Mouse (Mus musculus) cerebral cortex, adult 2 months (tissue): Measurements from ENCODE around the gene Cmtm6.

Experiments used
- WGBS: fragments of 180-500 bp; shearing (Covaris S2); methylation state at CpG from one replicate; pipeline ENCODE4 v1.1.7; 2018; 5-methylcytosine and 5-hydroxymethylcytosine counted together

The Cmtm6 gene

GRCm38 (mm10) chr9:114729911-114730805, 758 bp upstream of the Cmtm6 start:
- 39% methylated on average over 29 of the region's 30 CpGs for WGBS

GRCm38 (mm10) chr9:114731871-114732682, 1.2 kb downstream of the Cmtm6 start:
- 47% methylated on average over 12 of the region's 12 CpGs for WGBS

GRCm38 (mm10) chr9:114733238-114733637, 2.3 kb downstream of the Cmtm6 start:
- WGBS, result 57% methylated on average over 2 of the region's 2 CpGs

GRCm38 (mm10) chr9:114736442-114736841, 5.5 kb downstream of the Cmtm6 start:
- WGBS, result 71% methylated on average over 11 of the region's 11 CpGs

GRCm38 (mm10) chr9:114740336-114740735, 9.4 kb downstream of the Cmtm6 start:
- 84% methylated on average over 9 of the region's 9 CpGs for WGBS

GRCm38 (mm10) chr9:114742731-114743130, 11.8 kb downstream of the Cmtm6 start:
- 56% methylated on average over 2 of the region's 2 CpGs for WGBS

- 57% methylated on average over 4 of the region's 4 CpGs for WGBS
Measured at GRCm38 (mm10) chr9:114745163-114745562, 14.2 kb downstream of the Cmtm6 start.

- 37% methylated on average over 4 of the region's 4 CpGs for WGBS
Measured at GRCm38 (mm10) chr9:114745654-114746053, 14.7 kb downstream of the Cmtm6 start.

- WGBS, result 53% methylated on average over 10 of the region's 10 CpGs
Measured at GRCm38 (mm10) chr9:114747012-114747411, 16.1 kb downstream of the Cmtm6 start.

GRCm38 (mm10) chr9:114747466-114747865, 16.6 kb downstream of the Cmtm6 start:
- WGBS, result 76% methylated on average over 12 of the region's 12 CpGs

- WGBS, result 68% methylated on average over 3 of the region's 3 CpGs
Measured at GRCm38 (mm10) chr9:114751582-114751981, 20.7 kb downstream of the Cmtm6 start.

- 65% methylated on average over 9 of the region's 9 CpGs for WGBS
Measured at GRCm38 (mm10) chr9:114752311-114752710, 21.4 kb downstream of the Cmtm6 start.

- WGBS, result 2% methylated on average over 36 of the region's 36 CpGs
Measured at GRCm38 (mm10) chr9:114752863-114753484, 22.1 kb downstream of the Cmtm6 start.

- WGBS, result 54% methylated on average over 7 of the region's 7 CpGs
Measured at GRCm38 (mm10) chr9:114758272-114758671, 27.4 kb downstream of the Cmtm6 start.

GRCm38 (mm10) chr9:114758801-114759200, 27.9 kb downstream of the Cmtm6 start:
- 86% methylated on average over 5 of the region's 5 CpGs for WGBS

GRCm38 (mm10) chr9:114759886-114760285, 29.0 kb downstream of the Cmtm6 start:
- WGBS, result 84% methylated on average over 4 of the region's 4 CpGs

GRCm38 (mm10) chr9:114760353-114760752, 29.4 kb downstream of the Cmtm6 start:
- WGBS, result 92% methylated on average over 5 of the region's 5 CpGs

GRCm38 (mm10) chr9:114761848-114762247, 30.9 kb downstream of the Cmtm6 start:
- WGBS, result 64% methylated on average over 11 of the region's 11 CpGs

- 64% methylated on average over 13 of the region's 13 CpGs for WGBS
Measured at GRCm38 (mm10) chr9:114763341-114763740, 32.4 kb downstream of the Cmtm6 start.

- WGBS, result 53% methylated on average over 13 of the region's 13 CpGs
Measured at GRCm38 (mm10) chr9:114767030-114767429, 36.1 kb downstream of the Cmtm6 start.

GRCm38 (mm10) chr9:114767507-114767906, 36.6 kb downstream of the Cmtm6 start:
- WGBS, result 87% methylated on average over 2 of the region's 2 CpGs

- WGBS, result 79% methylated on average over 10 of the region's 10 CpGs
Measured at GRCm38 (mm10) chr9:114768066-114768465, 37.1 kb downstream of the Cmtm6 start.
